Mouse (Mus musculus) cortical plate, adult 2 months (tissue): Measurements from ENCODE around the gene Ehd1.

Source experiments
- CTCF ChIP-seq: fragments of 200-500 bp; IDR thresholded peaks from 2 replicates; pipeline ENCODE4 v1.5.1; 2011; ENCODE audit warnings: mild to moderate bottlenecking, control low read depth, low read length; ENCODE audit not compliant: insufficient read depth; ENCODE audit errors: extremely low read depth
- POLR2A ChIP-seq: fragments of 200-500 bp; IDR thresholded peaks from 2 replicates; pipeline ENCODE4 v1.6.1; 2011; ENCODE audit warnings: mild to moderate bottlenecking, low read length, control low read depth; ENCODE audit not compliant: insufficient read depth; ENCODE audit errors: extremely low read depth

GRCm38 (mm10) chr19:6273998-6274608, 2.4 kb upstream of the Ehd1 start:
- no peak for TF ChIP-seq POLR2A
- no peak for TF ChIP-seq CTCF
